Mouse (Mus musculus) limb, embryonic 11.5 days (tissue): Measurements from ENCODE around the gene Abcc10. TPM values are rescaled to one million over a fixed set of nuclear protein-coding genes. Genes with fewer than 3 reads are reported as not detected.

Source experiments
- ATAC-seq: fragments of 200-750 bp; cut with Nextera tagmentation; 2 replicates; pipeline ENCODE4 v1.8.0; 2017; ENCODE audit warnings: low read depth; ENCODE audit not compliant: insufficient number of reproducible peaks, low FRiP score, low TSS enrichment
- DNase-seq: peaks from one replicate; pipeline ENCODE4 v3.0.0-alpha.2; 2015; ENCODE audit warnings: low spot score
- H3K27ac ChIP-seq: fragments of 300-500 bp; sonication (generic); replicated peaks from 2 replicates; pipeline ENCODE4 v1.5.1; 2014; ENCODE audit warnings: low read depth, mild to moderate bottlenecking, low read length
- H3K27me3 ChIP-seq: fragments of 300-500 bp; sonication (generic); 2 replicates; pipeline ENCODE4 v1.6.1; 2014; ENCODE audit warnings: mild to moderate bottlenecking, low read length, mixed read lengths; ENCODE audit not compliant: control insufficient read depth, insufficient read depth
- H3K36me3 ChIP-seq: fragments of 300-500 bp; sonication (generic); 2 replicates; pipeline ENCODE4 v1.6.1; 2014; ENCODE audit warnings: mild to moderate bottlenecking, low read length, moderate library complexity, mixed read lengths; ENCODE audit not compliant: control insufficient read depth, insufficient read depth
- H3K4me1 ChIP-seq: fragments of 300-500 bp; sonication (generic); 2 replicates; pipeline ENCODE4 v1.6.1; 2014; ENCODE audit warnings: low read length, mixed read lengths; ENCODE audit not compliant: control insufficient read depth, insufficient read depth
- H3K4me2 ChIP-seq: fragments of 300-500 bp; sonication (generic); 2 replicates; pipeline ENCODE4 v1.6.1; 2014; ENCODE audit warnings: low read depth, mild to moderate bottlenecking, moderate library complexity; ENCODE audit not compliant: severe bottlenecking
- H3K4me3 ChIP-seq: fragments of 300-500 bp; sonication (generic); 2 replicates; pipeline ENCODE4 v1.5.1; 2014; ENCODE audit warnings: low read depth, low read length
- H3K9ac ChIP-seq: fragments of 300-500 bp; sonication (generic); 2 replicates; pipeline ENCODE4 v1.6.1; 2014; ENCODE audit warnings: mild to moderate bottlenecking, low read length
- H3K9me3 ChIP-seq: fragments of 300-500 bp; sonication (generic); 2 replicates; pipeline ENCODE4 v1.6.1; 2016; ENCODE audit warnings: low read length; ENCODE audit not compliant: control insufficient read depth
- WGBS: fragments of 180-500 bp; shearing (Covaris S2); extraction: QIAGEN DNeasy Blood & Tissue Kit; methylation state at CpG from one replicate; pipeline ENCODE4 v1.1.7; 2014; 5-methylcytosine and 5-hydroxymethylcytosine counted together
- polyA plus RNA-seq: library from polyadenylated mRNA; unstranded; fragments of >200 nt; fragmentation: Nextera tagmentation; extraction: Ambion mirVana; gene quantifications from 2 replicates; pipeline ENCODE4 v1.2.1, GENCODE M21; 2014

Gene Abcc10
- polyA plus RNA-seq, 1 experiment from 2014 or later: 5.0 TPM

GRCm38 (mm10) chr17:46262201-46262694 lies 65.9 kb downstream of the Abcc10 start:
- H3K36me3 ChIP-seq: peaks cover 31% of the 10 kb centered on the region
- WGBS: 89% methylated on average over 5 of the region's 5 CpGs
- no peak overlapping the region for H3K9ac ChIP-seq
- H3K4me3 ChIP-seq: no peak overlapping the region
- DNase-seq (no peak), ATAC-seq (no peak)
- H3K4me2 ChIP-seq: no peak overlapping the region
- no peaks in the 10 kb centered on the region for H3K9me3 ChIP-seq
- no peaks in the 10 kb centered on the region for H3K27me3 ChIP-seq
- H3K4me1 ChIP-seq: 0 out of 2 replicates have a peak, but pooled peaks cover 3% of the 10 kb centered on the region
- no peak overlapping the region for H3K27ac ChIP-seq

- H3K27me3 ChIP-seq: peaks cover 7% of the 10 kb centered on the region
- no peaks in the 10 kb centered on the region for H3K4me1 ChIP-seq
- H3K9ac ChIP-seq: no peak overlapping the region
- H3K9me3 ChIP-seq: 0 out of 2 replicates have a peak, but pooled peaks cover 4% of the 10 kb centered on the region
- DNase-seq (no peak), ATAC-seq (no peak)
- WGBS: 93% methylated on average over 17 of the region's 17 CpGs
- H3K4me3 ChIP-seq: no peak overlapping the region
- no peak overlapping the region for H3K27ac ChIP-seq
- H3K36me3 ChIP-seq: peaks cover 30% of the 10 kb centered on the region
- H3K4me2 ChIP-seq: no peak overlapping the region
Observed at GRCm38 (mm10) chr17:46259675-46260074, 68.5 kb downstream of the Abcc10 start.

- Histone ChIP-seq H3K4me1 (peaks cover 4% of the 10 kb centered on the region; the same call in 1 of the 2 replicates), H3K27ac (no peak overlapping the region), H3K36me3 (peaks cover 23% of the 10 kb centered on the region), H3K9ac (no peak overlapping the region), H3K27me3 (peaks cover 14% of the 10 kb centered on the region), H3K9me3 (0 out of 2 replicates have a peak, but pooled peaks cover 4% of the 10 kb centered on the region), H3K4me2 (no peak overlapping the region), H3K4me3 (no peak overlapping the region)
- ATAC-seq (no peak), DNase-seq (no peak)
- WGBS: 89% methylated on average over 30 of the region's 30 CpGs
Observed at GRCm38 (mm10) chr17:46258279-46259053, 69.7 kb downstream of the Abcc10 start.

- peaks cover 4% of the 10 kb centered on the region; the same call in 1 of the 2 replicates for H3K4me1 ChIP-seq
- ATAC-seq (no peak), DNase-seq (no peak)
- no peak overlapping the region for H3K9ac ChIP-seq
- no peak overlapping the region for H3K4me3 ChIP-seq
- 29% methylated on average over 6 of the region's 6 CpGs for WGBS
- H3K27ac ChIP-seq: no peak overlapping the region
- peaks cover 29% of the 10 kb centered on the region for H3K36me3 ChIP-seq
- H3K27me3 ChIP-seq: peaks cover 14% of the 10 kb centered on the region
- H3K9me3 ChIP-seq: 0 out of 2 replicates have a peak, but pooled peaks cover 4% of the 10 kb centered on the region
- H3K4me2 ChIP-seq: no peak overlapping the region
Observed at GRCm38 (mm10) chr17:46255147-46255546, 73.0 kb downstream of the Abcc10 start.

- DNase-seq: no peak
- ATAC-seq: peak; percentile 3; the same call in 1 of the 2 replicates
- H3K27me3 ChIP-seq: peaks cover 14% of the 10 kb centered on the region
- H3K4me3 ChIP-seq: peak overlapping the region; percentile 53
- H3K27ac ChIP-seq: no peak overlapping the region
- peaks cover 31% of the 10 kb centered on the region for H3K36me3 ChIP-seq
- H3K4me2 ChIP-seq: peak overlapping the region; percentile 100
- H3K9ac ChIP-seq: peak overlapping the region; percentile 50
- H3K4me1 ChIP-seq: peaks cover 4% of the 10 kb centered on the region; the same call in 1 of the 2 replicates
- WGBS: under 1% methylated on average over 54 of the region's 54 CpGs
- 0 out of 2 replicates have a peak, but pooled peaks cover 4% of the 10 kb centered on the region for H3K9me3 ChIP-seq
Observed at GRCm38 (mm10) chr17:46254106-46254505, 74.0 kb downstream of the Abcc10 start.

GRCm38 (mm10) chr17:46253452-46254084 lies 74.6 kb downstream of the Abcc10 start, which contains the start of gene Lrrc73:
Gene Lrrc73 (plus strand): TSS chr17:46253531.
- peak; percentile 71 for ATAC-seq
- Histone ChIP-seq H3K36me3 (peaks cover 26% of the 10 kb centered on the region), H3K9me3 (0 out of 2 replicates have a peak, but pooled peaks cover 4% of the 10 kb centered on the region)

More at GRCm38 (mm10) chr17:46253452-46254084, 74.6 kb downstream of the Abcc10 start, which contains the start of gene Lrrc73:
- peak within 1 kb of the TSS; percentile 50 for H3K9ac ChIP-seq
- peaks cover 14% of the 10 kb centered on the region for H3K27me3 ChIP-seq
- peaks cover 7% of the 10 kb centered on the region for H3K4me1 ChIP-seq
- peak within 1 kb of the TSS; percentile 53 for H3K4me3 ChIP-seq
- WGBS: 2% methylated on average over 45 of the region's 48 CpGs
- DNase-seq: peak; percentile 94
- H3K4me2 ChIP-seq: peak within 1 kb of the TSS; percentile 100
- H3K27ac ChIP-seq: no peak within 1 kb of the TSS

Other genes with a start within 250 kb of the Abcc10 start
- 152 and 165 TPM in 2 replicates for gene Mrps18a, start 217.4 kb downstream of the Abcc10 start, polyA plus RNA-seq
- gene Rsph9, start 184.1 kb downstream of the Abcc10 start, polyA plus RNA-seq: 12.1 and 13.1 TPM in 2 replicates
- 34.9 and 39.7 TPM in 2 replicates for gene Mad2l1bp, start 174.8 kb downstream of the Abcc10 start, polyA plus RNA-seq
- gene Gtpbp2, start 167.3 kb downstream of the Abcc10 start, polyA plus RNA-seq: 29.4 and 30.1 TPM in 2 replicates
- 10.3 and 13.6 TPM in 2 replicates for gene Polh, start 125.7 kb downstream of the Abcc10 start, polyA plus RNA-seq
- gene Xpo5, start 125.6 kb downstream of the Abcc10 start, polyA plus RNA-seq: 73.0 and 73.8 TPM in 2 replicates
- 123 and 124 TPM in 2 replicates for gene Polr1c, start 80.3 kb downstream of the Abcc10 start, polyA plus RNA-seq
- gene Yipf3, start 80.3 kb downstream of the Abcc10 start, polyA plus RNA-seq: 64.0 and 76.9 TPM in 2 replicates
- gene Lrrc73, start 74.8 kb downstream of the Abcc10 start, polyA plus RNA-seq: 0.69 and 0.72 TPM in 2 replicates
- 53.1 and 54.3 TPM in 2 replicates for gene Tjap1, start 45.3 kb downstream of the Abcc10 start, polyA plus RNA-seq
- 1.1 and 1.3 TPM in 2 replicates for gene Dlk2, start 30.9 kb downstream of the Abcc10 start, polyA plus RNA-seq
- gene Zfp318, start 55.4 kb upstream of the Abcc10 start, polyA plus RNA-seq: 16.1 and 17.0 TPM in 2 replicates
- gene Crip3, start 100.6 kb upstream of the Abcc10 start, polyA plus RNA-seq: 0.31 TPM in 1 of 2 replicates, not detected in the other
- gene Slc22a7, start 110.1 kb upstream of the Abcc10 start, polyA plus RNA-seq: not detected in 2 replicates
- 0.27 and 0.58 TPM in 2 replicates for gene Ttbk1, start 159.3 kb upstream of the Abcc10 start, polyA plus RNA-seq
- 59.7 and 62.3 TPM in 2 replicates for gene Dnph1, start 168.4 kb upstream of the Abcc10 start, polyA plus RNA-seq
- 3.8 and 3.9 TPM in 2 replicates for gene Cul9, start 218.0 kb upstream of the Abcc10 start, polyA plus RNA-seq
- gene Srf, start 227.8 kb upstream of the Abcc10 start, polyA plus RNA-seq: 8.3 and 9.8 TPM in 2 replicates